Mouse (Mus musculus) splenic B cell, adult 2 months (primary cell): ENCODE data around the gene Zfp384.
"Not testable (repeated sequence)": the region's sequence is repeated elsewhere in the genome, so short reads cannot be mapped to it uniquely, and the experiment has no call there.

Experiments
- DNase-seq: peaks from one replicate; pipeline ENCODE4 v3.0.0-alpha.2; 2011; ENCODE audit warnings: low read depth, low spot score
- H3K27me3 ChIP-seq: 2 replicates; pipeline ENCODE4 v1.6.1; 2012; ENCODE audit warnings: mild to moderate bottlenecking, low read length, moderate library complexity, mixed read lengths; ENCODE audit not compliant: control insufficient read depth, poor library complexity, insufficient read depth, severe bottlenecking
- H3K36me3 ChIP-seq: 2 replicates; pipeline ENCODE4 v1.6.1; 2012; ENCODE audit warnings: mild to moderate bottlenecking, low read length, moderate library complexity, mixed read lengths; ENCODE audit not compliant: control insufficient read depth, poor library complexity, insufficient read depth, severe bottlenecking

Zfp384 gene

GRCm38 (mm10) chr6:124998066-124998465, 10.9 kb upstream of the Zfp384 start:
- Histone ChIP-seq H3K27me3 (peaks cover 1% of the 10 kb centered on the region; the same call in 1 of the 2 replicates), H3K36me3 (no peaks in the 10 kb centered on the region)
- peak; percentile 16 for DNase-seq

- H3K27me3 ChIP-seq: peaks cover 1% of the 10 kb centered on the region; the same call in 1 of the 2 replicates
- no peaks in the 10 kb centered on the region for H3K36me3 ChIP-seq
- DNase-seq: no peak
Observed at GRCm38 (mm10) chr6:124999091-124999490, 9.9 kb upstream of the Zfp384 start.

GRCm38 (mm10) chr6:124999546-124999945, 9.4 kb upstream of the Zfp384 start:
- H3K36me3 ChIP-seq: no peaks in the 10 kb centered on the region
- H3K27me3 ChIP-seq: peaks cover 1% of the 10 kb centered on the region; the same call in 1 of the 2 replicates
- DNase-seq: no peak

- DNase-seq: no peak
- Histone ChIP-seq H3K36me3 (no peaks in the 10 kb centered on the region), H3K27me3 (no peaks in the 10 kb centered on the region)
Observed at GRCm38 (mm10) chr6:125003706-125004105, 5.2 kb upstream of the Zfp384 start.

GRCm38 (mm10) chr6:125005086-125005485, 3.9 kb upstream of the Zfp384 start:
- H3K27me3 ChIP-seq: no peaks in the 10 kb centered on the region
- H3K36me3 ChIP-seq: no peaks in the 10 kb centered on the region
- no peak for DNase-seq

- Histone ChIP-seq H3K27me3 (no peaks in the 10 kb centered on the region), H3K36me3 (no peaks in the 10 kb centered on the region)
- no peak for DNase-seq
Observed at GRCm38 (mm10) chr6:125008060-125008459, 885 bp upstream of the Zfp384 start.

- peak; percentile 98 for DNase-seq
- H3K36me3 ChIP-seq: no peaks in the 10 kb centered on the region
- no peaks in the 10 kb centered on the region for H3K27me3 ChIP-seq
Observed at GRCm38 (mm10) chr6:125008586-125009128, 288 bp upstream of the Zfp384 start.

- no peaks in the 10 kb centered on the region for H3K36me3 ChIP-seq
- peak; percentile 89 for DNase-seq
- H3K27me3 ChIP-seq: no peaks in the 10 kb centered on the region
Observed at GRCm38 (mm10) chr6:125009181-125010073, 482 bp downstream of the Zfp384 start.

- Histone ChIP-seq H3K27me3 (no peaks in the 10 kb centered on the region), H3K36me3 (peaks cover 8% of the 10 kb centered on the region)
- DNase-seq: no peak
Observed at GRCm38 (mm10) chr6:125017682-125018081, 8.7 kb downstream of the Zfp384 start.

- H3K27me3 ChIP-seq: not testable (repeated sequence)
- peaks cover 11% of the 10 kb centered on the region; the same call in 1 of the 2 replicates for H3K36me3 ChIP-seq
- peak; percentile 84 for DNase-seq
Observed at GRCm38 (mm10) chr6:125030532-125030931, 21.6 kb downstream of the Zfp384 start.

GRCm38 (mm10) chr6:125031604-125032003, 22.7 kb downstream of the Zfp384 start:
- Histone ChIP-seq H3K36me3 (peaks cover 10% of the 10 kb centered on the region; the same call in 1 of the 2 replicates), H3K27me3 (no peaks in the 10 kb centered on the region; the same call in 1 of the 2 replicates)
- DNase-seq: no peak

- H3K36me3 ChIP-seq: peaks cover 2% of the 10 kb centered on the region
- H3K27me3 ChIP-seq: no peaks in the 10 kb centered on the region
- no peak for DNase-seq
Observed at GRCm38 (mm10) chr6:125038666-125039065, 29.7 kb downstream of the Zfp384 start.

GRCm38 (mm10) chr6:125039131-125039530, 30.2 kb downstream of the Zfp384 start:
- Histone ChIP-seq H3K36me3 (peaks cover 2% of the 10 kb centered on the region), H3K27me3 (no peaks in the 10 kb centered on the region)
- DNase-seq: no peak

- Histone ChIP-seq H3K36me3 (peaks cover 2% of the 10 kb centered on the region), H3K27me3 (no peaks in the 10 kb centered on the region)
- peak; percentile 98 for DNase-seq
Observed at GRCm38 (mm10) chr6:125039533-125040153, 30.7 kb downstream of the Zfp384 start, which contains the start of gene Ing4. TSS of gene Ing4 (plus strand) at chr6:125039760.

- DNase-seq: no peak
- peaks cover 2% of the 10 kb centered on the region for H3K36me3 ChIP-seq
- no peaks in the 10 kb centered on the region for H3K27me3 ChIP-seq
Observed at GRCm38 (mm10) chr6:125040221-125040620, 31.3 kb downstream of the Zfp384 start.
